In the genomic region with DNA sequence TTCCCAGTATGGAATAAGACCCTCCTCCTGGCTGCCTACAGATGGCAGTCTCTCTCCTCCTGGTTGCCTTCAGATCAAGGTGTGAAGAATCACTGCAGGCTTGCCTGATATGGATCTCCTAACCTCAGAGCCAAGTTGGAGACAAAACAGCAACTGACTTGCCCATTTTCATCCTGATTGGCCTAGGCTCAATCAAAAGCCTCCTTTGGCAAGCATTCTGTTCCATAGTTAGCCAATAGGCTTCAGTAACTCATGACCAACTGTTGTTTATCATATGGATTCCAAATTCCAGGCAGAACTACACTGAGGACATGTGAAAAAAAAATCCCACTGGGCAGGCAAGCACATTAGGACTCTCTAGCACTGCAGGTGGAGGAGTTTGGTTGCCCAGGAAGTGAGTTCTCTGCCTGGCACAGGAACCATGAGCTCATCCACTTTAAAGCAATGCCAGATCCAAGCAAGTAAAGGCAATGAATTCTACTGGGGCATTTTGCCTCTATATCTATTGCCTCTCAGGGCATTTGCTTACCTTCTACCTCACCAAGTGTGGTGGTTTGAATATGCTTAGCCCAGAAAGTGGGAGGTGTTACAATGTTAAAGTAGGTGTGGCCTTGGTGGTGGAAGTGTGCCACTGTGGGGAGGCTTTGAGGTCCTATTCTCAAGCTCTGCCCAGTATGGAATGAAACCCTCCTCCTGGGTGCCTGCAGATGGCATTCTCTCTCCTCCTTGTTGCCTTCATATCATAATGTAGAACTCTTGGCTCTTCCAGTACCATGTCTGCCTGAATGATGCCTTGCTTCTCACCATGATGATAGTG, we compare ENCODE assay signal across 17 mouse cellular contexts.
DNase-seq lines count a peak whose midpoint lies in the region; ATAC-seq lines count a peak whose summit lies in the region.
"Had no signal": no experiment of that assay in that cellular context is flagged by ENCODE, and none has a peak within 500 bp of the region (broad histone marks: within the 10 kb centered on the region; RNA-seq: fewer than 3 reads in every experiment).

No protein-coding gene starts in this region.

- ATAC-seq in cerebellum, adult (ENCODE audit: insufficient number of reproducible peaks, low FRiP score, low TSS enrichment) = peak; percentile 81
- ATAC-seq in erythroblast, adult 5-6 weeks (replicated peaks; ENCODE audit: low FRiP score, poor library complexity, severe bottlenecking) = no peak
- ATAC-seq: CD4-positive, CD25-positive, alpha-beta regulatory T cell, adult 4 months; liver, postnatal 0 days had no signal

- no peak for DNase-seq in cerebellum, postnatal 4 days (ENCODE audit: low spot score in 2 of 2)
- DNase-seq in layer of hippocampus, adult 9-11 months = peak; percentile 24
- no peak for DNase-seq in layer of hippocampus, postnatal 36 days
- peak; percentile 85 for DNase-seq in cerebellum, adult 11-12 months
- DNase-seq in cerebellum, postnatal 25 days = peak; percentile 65 to 68
- DNase-seq in gastrocnemius, postnatal 25 days = no peak
- DNase-seq: adrenal gland, postnatal 14 days; embryo, embryonic 11 days; kidney, adult 2 months; kidney, postnatal 14 days; liver; liver, postnatal 0 days; right cerebral cortex, postnatal 4 days; thymus, postnatal 25 days had no signal

Comparison
In these comparisons a context has a peak if more than half of its experiments do, and no peak if none do; other contexts are left out.
1. DNase-seq: peak in layer of hippocampus, adult 9-11 months (single experiment), cerebellum, adult 11-12 months (single experiment) and cerebellum, postnatal 25 days (2 of 2); none in cerebellum, postnatal 4 days (0 of 2), layer of hippocampus, postnatal 36 days (0 of 2) and gastrocnemius, postnatal 25 days (single experiment).